Mouse (Mus musculus) testis, adult 2 months (tissue): ENCODE results near the gene Zfp362.

ENCODE experiments used
- CTCF ChIP-seq: fragments of 200-500 bp; IDR thresholded peaks from 2 replicates; pipeline ENCODE4 v1.5.1; 2012; ENCODE audit warnings: low read depth, mild to moderate bottlenecking, inconsistent platforms, low read length, moderate library complexity; ENCODE audit not compliant: control insufficient read depth, insufficient read depth, insufficient replicate concordance
- POLR2A ChIP-seq: fragments of 200-500 bp; IDR thresholded peaks from 2 replicates; pipeline ENCODE4 v1.6.1; 2012; ENCODE audit warnings: low read depth, mild to moderate bottlenecking, inconsistent platforms, low read length, moderate library complexity; ENCODE audit not compliant: control insufficient read depth

GRCm38 (mm10) chr4:128740878-128741277, 65.0 kb downstream of the Zfp362 start:
- TF ChIP-seq CTCF (no peak), POLR2A (no peak)
